Mouse (Mus musculus) liver, postnatal 0 days (tissue): Measurements from ENCODE around the gene Lad1. TPM values are rescaled to one million over a fixed set of nuclear protein-coding genes. Genes with fewer than 3 reads are reported as not detected.

Experiments
- ATAC-seq: fragments of 200-750 bp; cut with Nextera tagmentation; 2 replicates; pipeline ENCODE4 v1.8.0; 2017; ENCODE audit warnings: mild to moderate bottlenecking, moderate library complexity
- DNase-seq: peaks from one replicate; pipeline ENCODE4 v3.0.0-alpha.2; 2016
- H3K27ac ChIP-seq: fragments of 300-500 bp; sonication (generic); 2 replicates; pipeline ENCODE4 v1.5.1; 2014; ENCODE audit warnings: antibody characterized with exemption, moderate library complexity, mild to moderate bottlenecking, low read depth
- H3K27me3 ChIP-seq: fragments of 300-500 bp; sonication (generic); 2 replicates; pipeline ENCODE4 v1.6.1; 2014; ENCODE audit warnings: low read length, control low read depth, mixed read lengths; ENCODE audit not compliant: insufficient read depth
- H3K36me3 ChIP-seq: fragments of 300-500 bp; sonication (generic); replicated peaks from 2 replicates; pipeline ENCODE4 v1.6.1; 2014; ENCODE audit warnings: mild to moderate bottlenecking, control low read depth, low read length, moderate library complexity, mixed read lengths; ENCODE audit not compliant: insufficient read depth
- H3K4me1 ChIP-seq: fragments of 300-500 bp; sonication (generic); 2 replicates; pipeline ENCODE4 v1.6.1; 2014; ENCODE audit warnings: antibody characterized with exemption, mild to moderate bottlenecking, control low read depth; ENCODE audit not compliant: insufficient read depth
- H3K4me2 ChIP-seq: fragments of 300-500 bp; sonication (generic); 2 replicates; pipeline ENCODE4 v1.6.1; 2014; ENCODE audit warnings: low read depth, mild to moderate bottlenecking, low read length, moderate library complexity, mixed read lengths
- H3K4me3 ChIP-seq: fragments of 300-500 bp; sonication (generic); 2 replicates; pipeline ENCODE4 v1.5.1; 2014; ENCODE audit warnings: low read depth, low read length
- H3K9ac ChIP-seq: fragments of 300-500 bp; sonication (generic); replicated peaks from 2 replicates; pipeline ENCODE4 v1.6.1; 2014; ENCODE audit warnings: mild to moderate bottlenecking, moderate library complexity
- H3K9me3 ChIP-seq: fragments of 300-500 bp; sonication (generic); 2 replicates; pipeline ENCODE4 v1.6.1; 2016; ENCODE audit warnings: mild to moderate bottlenecking, control low read depth, low read length, mixed read lengths
- CTCF ChIP-seq: sonication (generic); IDR thresholded peaks from 2 replicates; pipeline ENCODE4 v1.5.1; 2016; ENCODE audit warnings: antibody characterized with exemption, low read depth
- EP300 ChIP-seq: IDR thresholded peaks from 2 replicates; pipeline ENCODE4 v1.6.1; 2016; ENCODE audit warnings: antibody characterized with exemption, low read depth, mild to moderate bottlenecking
- WGBS: fragments of 180-500 bp; shearing (Covaris S2); extraction: QIAGEN DNeasy Blood & Tissue Kit; methylation state at CpG from one replicate; pipeline ENCODE4 v1.1.7; 2014; ENCODE audit not compliant: insufficient replicate concordance; 5-methylcytosine and 5-hydroxymethylcytosine counted together
- polyA plus RNA-seq: library from polyadenylated mRNA; unstranded; fragments of >200 nt; fragmentation: Nextera tagmentation; extraction: Ambion mirVana; gene quantifications from 2 replicates; pipeline ENCODE4 v1.2.1, GENCODE M21; 2015

The Lad1 gene
- polyA plus RNA-seq, 1 experiment from 2014 or later, result 0.42 TPM

- Histone ChIP-seq H3K9me3 (no peaks in the 10 kb centered on the region), H3K36me3 (no peaks in the 10 kb centered on the region), H3K4me2 (no peak overlapping the region), H3K27me3 (peaks cover 16% of the 10 kb centered on the region), H3K4me1 (no peaks in the 10 kb centered on the region), H3K27ac (no peak overlapping the region), H3K4me3 (no peak overlapping the region), H3K9ac (no peak overlapping the region)
- WGBS, result 45% methylated on average over 2 of the region's 2 CpGs
- DNase-seq, result no peak
- ATAC-seq, result no peak
- no peak for TF ChIP-seq EP300
- TF ChIP-seq CTCF, result no peak
Observed at GRCm38 (mm10) chr1:135812618-135813017, 5.8 kb upstream of the Lad1 start.

- WGBS, result 59% methylated on average over 4 of the region's 4 CpGs
- DNase-seq (no peak), ATAC-seq (no peak)
- Histone ChIP-seq H3K4me3 (no peak overlapping the region), H3K4me1 (no peaks in the 10 kb centered on the region), H3K9ac (no peak overlapping the region), H3K36me3 (no peaks in the 10 kb centered on the region), H3K27me3 (peaks cover 21% of the 10 kb centered on the region), H3K9me3 (no peaks in the 10 kb centered on the region), H3K27ac (no peak overlapping the region), H3K4me2 (no peak overlapping the region)
- TF ChIP-seq CTCF (no peak), EP300 (no peak)
Observed at GRCm38 (mm10) chr1:135813071-135813470, 5.3 kb upstream of the Lad1 start.

GRCm38 (mm10) chr1:135813687-135814395, 4.6 kb upstream of the Lad1 start:
- Histone ChIP-seq H3K4me3 (no peak overlapping the region), H3K9ac (no peak overlapping the region), H3K4me1 (no peaks in the 10 kb centered on the region), H3K9me3 (no peaks in the 10 kb centered on the region), H3K4me2 (no peak overlapping the region), H3K27me3 (peaks cover 29% of the 10 kb centered on the region), H3K36me3 (no peaks in the 10 kb centered on the region), H3K27ac (no peak overlapping the region)
- no peak for DNase-seq
- WGBS, result 61% methylated on average over 5 of the region's 5 CpGs
- no peak for ATAC-seq
- no peak for TF ChIP-seq EP300
- TF ChIP-seq CTCF, result no peak

GRCm38 (mm10) chr1:135814531-135814930, 3.9 kb upstream of the Lad1 start:
- H3K4me2 ChIP-seq, result no peak overlapping the region
- ATAC-seq (no peak), DNase-seq (no peak)
- no peaks in the 10 kb centered on the region for H3K9me3 ChIP-seq
- peaks cover 35% of the 10 kb centered on the region for H3K27me3 ChIP-seq
- WGBS, result 75% methylated on average over 5 of the region's 5 CpGs
- H3K36me3 ChIP-seq, result no peaks in the 10 kb centered on the region
- TF ChIP-seq CTCF, result no peak
- no peak overlapping the region for H3K9ac ChIP-seq
- H3K27ac ChIP-seq, result no peak overlapping the region
- H3K4me1 ChIP-seq, result no peaks in the 10 kb centered on the region
- no peak overlapping the region for H3K4me3 ChIP-seq

GRCm38 (mm10) chr1:135817595-135817994, 803 bp upstream of the Lad1 start:
- TF ChIP-seq EP300, result no peak
- no peak for TF ChIP-seq CTCF
- no peak overlapping the region for H3K27ac ChIP-seq
- H3K36me3 ChIP-seq, result no peaks in the 10 kb centered on the region
- ATAC-seq (no peak), DNase-seq (no peak)
- H3K4me3 ChIP-seq, result no peak overlapping the region
- WGBS, result 25% methylated on average over 4 of the region's 4 CpGs
- H3K9ac ChIP-seq, result no peak overlapping the region
- no peak overlapping the region for H3K4me2 ChIP-seq
- no peaks in the 10 kb centered on the region for H3K4me1 ChIP-seq
- H3K27me3 ChIP-seq, result peaks cover 53% of the 10 kb centered on the region
- H3K9me3 ChIP-seq, result no peaks in the 10 kb centered on the region

GRCm38 (mm10) chr1:135820071-135820470, 1.7 kb downstream of the Lad1 start:
- Histone ChIP-seq H3K9me3 (no peaks in the 10 kb centered on the region), H3K4me2 (no peak overlapping the region), H3K4me3 (no peak overlapping the region), H3K36me3 (no peaks in the 10 kb centered on the region), H3K27me3 (peaks cover 53% of the 10 kb centered on the region), H3K27ac (no peak overlapping the region), H3K4me1 (no peaks in the 10 kb centered on the region), H3K9ac (no peak overlapping the region)
- no peak for ATAC-seq
- no peak for DNase-seq
- no peak for TF ChIP-seq EP300
- WGBS, result 69% methylated on average over 10 of the region's 10 CpGs
